Mouse (Mus musculus) MEL (cell line): Measurements from ENCODE around the gene Galntl5. TPM values are rescaled to one million over a fixed set of nuclear protein-coding genes. Genes with fewer than 3 reads are reported as not detected.
A peak's percentile ranks its signal among the peaks of the same experiment; 100 is the strongest.
"Not testable (repeated sequence)": the region's sequence is repeated elsewhere in the genome, so short reads cannot be mapped to it uniquely, and the experiment has no call there.

Experiments used
- DNase-seq: peaks from one replicate; pipeline ENCODE4 v3.0.0; 2011; ENCODE audit warnings: low read depth, low spot score
- H3K27ac ChIP-seq: 2 replicates; pipeline ENCODE4 v1.5.1; 2012; ENCODE audit warnings: low read depth, mild to moderate bottlenecking, control low read depth, low read length, moderate library complexity; ENCODE audit not compliant: control insufficient read depth
- H3K27me3 ChIP-seq, 2 experiments: fragments of 150-350 bp in 1 of 2; sonication (generic) in 1 of 2; 2 replicates each; pipeline ENCODE4 v1.6.1; 2012; ENCODE audit warnings: low read length in 2 of 2, mild to moderate bottlenecking in 2 of 2, improper control_type of control experiment in 1 of 2, moderate library complexity in 1 of 2; ENCODE audit not compliant: insufficient read depth in 2 of 2, control insufficient read depth in 1 of 2
- H3K36me3 ChIP-seq, 2 experiments: 2 replicates each; pipeline ENCODE4 v1.6.1; 2012 to 2014; ENCODE audit warnings: low read length in 2 of 2, improper control_type of control experiment in 1 of 2, inconsistent platforms in 1 of 2, mild to moderate bottlenecking in 1 of 2; ENCODE audit not compliant: insufficient read depth in 2 of 2, control insufficient read depth in 1 of 2
- H3K4me1 ChIP-seq, 2 experiments: fragments of 150-350 bp in 1 of 2; sonication (generic) in 1 of 2; 2 replicates each; pipeline ENCODE4 v1.6.1; 2012; ENCODE audit warnings: low read length in 2 of 2, improper control_type of control experiment in 1 of 2, mild to moderate bottlenecking in 1 of 2; ENCODE audit not compliant: insufficient read depth in 2 of 2, control insufficient read depth in 1 of 2
- H3K4me3 ChIP-seq, 2 experiments: fragments of 150-350 bp in 1 of 2; sonication (generic) in 1 of 2; 2 replicates each; pipeline ENCODE4 v1.5.1; 2012; ENCODE audit warnings: low read depth in 2 of 2, low read length in 2 of 2, mild to moderate bottlenecking in 2 of 2, moderate library complexity in 2 of 2, control low read depth in 1 of 2, improper control_type of control experiment in 1 of 2; ENCODE audit not compliant: control insufficient read depth in 1 of 2, insufficient read depth in 1 of 2
- H3K79me2 ChIP-seq: 2 replicates; pipeline ENCODE4 v1.6.1; 2012; ENCODE audit warnings: mild to moderate bottlenecking, low read length, moderate library complexity; ENCODE audit not compliant: control insufficient read depth, poor library complexity, insufficient read depth
- H3K9ac ChIP-seq: 2 replicates; pipeline ENCODE4 v1.6.1; 2012; ENCODE audit warnings: low read depth, mild to moderate bottlenecking, control low read depth, low read length, moderate library complexity; ENCODE audit not compliant: control insufficient read depth, poor library complexity, severe bottlenecking
- H3K9me3 ChIP-seq: fragments of 150-350 bp; sonication (generic); replicated peaks from 2 replicates; pipeline ENCODE4 v1.6.1; 2012; ENCODE audit warnings: mild to moderate bottlenecking, low read length, improper control_type of control experiment, moderate library complexity; ENCODE audit not compliant: insufficient read depth
- CTCF ChIP-seq, 3 experiments: IDR thresholded peaks in 2 of 3; conservative IDR thresholded peaks in 1 of 3; 2 replicates each; pipeline ENCODE4 v1.5.1; 2011 to 2012; ENCODE audit warnings: low read length in 3 of 3, low read depth in 2 of 3, mild to moderate bottlenecking in 2 of 3, improper control_type of control experiment in 1 of 3, inconsistent platforms in 1 of 3, mixed read lengths in 1 of 3, moderate library complexity in 1 of 3; ENCODE audit not compliant: control insufficient read depth in 1 of 3, insufficient read depth in 1 of 3, poor library complexity in 1 of 3, severe bottlenecking in 1 of 3
- E2F4 ChIP-seq: IDR thresholded peaks from 2 replicates; pipeline ENCODE4 v1.6.1; 2011; ENCODE audit warnings: low read depth, low read length, improper control_type of control experiment, borderline replicate concordance
- ELF1 ChIP-seq: IDR thresholded peaks from 2 replicates; pipeline ENCODE4 v1.6.1; 2014; ENCODE audit warnings: low read depth, mild to moderate bottlenecking, inconsistent platforms, low read length, improper control_type of control experiment, moderate library complexity
- GABPA ChIP-seq: IDR thresholded peaks from 2 replicates; pipeline ENCODE4 v1.6.1; 2012; ENCODE audit warnings: low read depth, mild to moderate bottlenecking, inconsistent platforms, low read length, improper control_type of control experiment, moderate library complexity
- KAT2A ChIP-seq: conservative IDR thresholded peaks from 2 replicates; pipeline ENCODE4 v1.6.1; 2012; ENCODE audit warnings: low read depth, low read length, improper control_type of control experiment, inconsistent platforms
- MAFK ChIP-seq: IDR thresholded peaks from 2 replicates; pipeline ENCODE4 v1.6.1; 2011; ENCODE audit warnings: low read depth, mild to moderate bottlenecking, low read length, improper control_type of control experiment, borderline replicate concordance
- MAX ChIP-seq: IDR thresholded peaks from 2 replicates; pipeline ENCODE4 v1.6.1; 2011; ENCODE audit warnings: low read length, improper control_type of control experiment
- MYB ChIP-seq: IDR thresholded peaks from 2 replicates; pipeline ENCODE4 v1.6.1; 2011; ENCODE audit warnings: mild to moderate bottlenecking, low read depth, low read length, improper control_type of control experiment
- NRF1 ChIP-seq: IDR thresholded peaks from 2 replicates; pipeline ENCODE4 v1.6.1; 2014; ENCODE audit warnings: low read depth, mild to moderate bottlenecking, inconsistent platforms, low read length, improper control_type of control experiment, moderate library complexity; ENCODE audit not compliant: poor library complexity, insufficient read depth, severe bottlenecking
- RAD21 ChIP-seq: IDR thresholded peaks from 2 replicates; pipeline ENCODE4 v1.6.1; 2011; ENCODE audit warnings: mild to moderate bottlenecking, low read depth, low read length, improper control_type of control experiment
- RCOR1 ChIP-seq: IDR thresholded peaks from 2 replicates; pipeline ENCODE4 v1.6.1; 2012; ENCODE audit warnings: low read depth, mild to moderate bottlenecking, inconsistent platforms, low read length, improper control_type of control experiment
- SMC3 ChIP-seq: IDR thresholded peaks from 2 replicates; pipeline ENCODE4 v1.6.1; 2011; ENCODE audit warnings: low read depth, low read length, improper control_type of control experiment
- USF2 ChIP-seq, 2 experiments: IDR thresholded peaks; 2 replicates each; pipeline ENCODE4 v1.6.1; 2011 to 2012; ENCODE audit warnings: improper control_type of control experiment in 2 of 2, low read length in 2 of 2, borderline replicate concordance in 1 of 2, inconsistent platforms in 1 of 2, low read depth in 1 of 2, mild to moderate bottlenecking in 1 of 2; ENCODE audit not compliant: insufficient read depth in 1 of 2
- ZC3H11A ChIP-seq: IDR thresholded peaks from 2 replicates; pipeline ENCODE4 v1.6.1; 2012; ENCODE audit warnings: low read depth, mild to moderate bottlenecking, inconsistent platforms, low read length, improper control_type of control experiment
- ZKSCAN1 ChIP-seq: IDR thresholded peaks from 2 replicates; pipeline ENCODE4 v1.6.1; 2012; ENCODE audit warnings: low read depth, mild to moderate bottlenecking, inconsistent platforms, low read length, improper control_type of control experiment, moderate library complexity
- ZNF384 ChIP-seq: IDR thresholded peaks from 2 replicates; pipeline ENCODE4 v1.6.1; 2012; ENCODE audit warnings: low read depth, mild to moderate bottlenecking, inconsistent platforms, low read length, improper control_type of control experiment
- polyA plus RNA-seq, 2 experiments: library from polyadenylated mRNA; stranded (reverse) in 1 of 2; unstranded in 1 of 2; fragments of >175 nt in 1 of 2; fragments of >200 nt in 1 of 2; gene quantifications; 2 replicates each; pipeline versions ENCODE4 v1.2.1 to v1.2.4; 2012; ENCODE audit warnings: low replicate concordance in 2 of 2, low read depth in 1 of 2; ENCODE audit not compliant: insufficient read length in 2 of 2, insufficient read depth in 1 of 2, missing spikeins in 1 of 2
- total RNA-seq: library from RNA; depleted of rRNA; stranded (reverse); fragments of 300-350 nt; gene quantifications from 2 replicates; pipeline ENCODE4 v1.2.3, GENCODE M21; 2012

Galntl5 gene
- total and polyA plus RNA-seq, 3 experiments, result not detected

DNA sequence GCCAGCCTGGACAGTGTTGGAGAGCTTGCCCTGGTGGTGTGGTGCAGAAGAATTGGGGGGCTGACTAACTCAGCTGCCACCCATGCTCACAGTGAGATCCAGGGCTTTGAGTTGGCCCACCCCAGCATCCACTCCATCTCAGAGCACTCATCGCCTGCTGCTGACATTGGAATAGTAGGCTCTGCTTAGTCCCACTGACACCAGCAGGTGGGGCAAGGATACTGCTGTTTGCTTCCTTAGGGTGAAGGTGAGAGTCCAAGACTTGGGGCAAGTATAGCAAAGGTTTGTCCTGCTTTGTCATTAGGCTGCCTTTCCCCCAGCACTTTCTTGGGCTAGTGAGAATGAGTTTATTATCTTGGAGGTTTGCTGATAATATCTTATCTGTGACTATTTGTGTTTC, 7.5 kb downstream of the Galntl5 start:
- no peaks in the 10 kb centered on the region for H3K9me3 ChIP-seq
- peak; percentile 35 for DNase-seq
- H3K36me3 ChIP-seq, result no peaks in the 10 kb centered on the region
- H3K9ac ChIP-seq, result no peak overlapping the region
- no peaks in the 10 kb centered on the region for H3K79me2 ChIP-seq
- H3K4me3 ChIP-seq, result no peak overlapping the region
- H3K27ac ChIP-seq, result no peak overlapping the region
- no peaks in the 10 kb centered on the region for H3K4me1 ChIP-seq
- TF ChIP-seq USF2 (IDR thresholded peaks at IDR 0.05; ENCODE audit: borderline replicate concordance in 1 of 2, insufficient read depth in 1 of 2, low read depth in 1 of 2, low read length in 2 of 2) (no peak), ZKSCAN1 (no peak), RCOR1 (no peak), MAFK (no peak), NRF1 (no peak), ZC3H11A (peak; percentile 47; the same call in 1 of the 2 replicates), RAD21 (peak; percentile 70), SMC3 (peak; percentile 69), GABPA (no peak), CTCF (IDR thresholded peaks at IDR 0.05 in 2 of 3, conservative IDR thresholded peaks at IDR 0.05 in 1 of 3; ENCODE audit: control insufficient read depth in 1 of 3, insufficient read depth in 1 of 3, low read depth in 2 of 3, low read length in 3 of 3, poor library complexity in 1 of 3, severe bottlenecking in 1 of 3) (peak; percentile 31 to 60 (median 56); a peak in 5 of 6 replicates), ZNF384 (no peak)
- H3K27me3 ChIP-seq, result peaks cover 3 to 6% of the 10 kb centered on the region in 2 experiments; a peak in 3 of 4 replicates

DNA sequence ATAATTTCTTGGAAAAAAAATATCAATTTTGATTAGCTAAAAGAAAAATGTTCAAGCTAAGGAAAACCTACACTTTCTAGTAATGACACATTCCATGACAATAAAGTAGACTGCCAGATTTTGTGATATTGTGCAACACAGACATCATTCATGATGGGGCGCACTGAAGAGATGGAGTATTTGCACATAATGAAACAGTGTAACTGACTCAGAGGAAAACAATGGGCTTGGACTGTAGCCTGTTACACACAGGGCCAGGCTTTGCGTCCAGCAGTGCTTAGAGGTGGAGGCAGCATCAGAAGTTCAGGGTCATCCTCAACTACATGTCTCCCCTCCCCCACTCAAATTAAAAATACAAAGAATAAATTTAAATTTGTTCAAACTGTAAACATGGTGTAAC, 9.3 kb downstream of the Galntl5 start:
- H3K4me1 ChIP-seq, result no peaks in the 10 kb centered on the region
- no peak for DNase-seq
- H3K9ac ChIP-seq, result no peak overlapping the region
- TF ChIP-seq MAX (no peak), E2F4 (no peak), KAT2A (no peak), ELF1 (no peak)
- TF ChIP-seq, all 39 proteins: peak for 0
- Histone ChIP-seq H3K9me3 (no peaks in the 10 kb centered on the region), H3K27me3 (peaks cover 2 to 9% of the 10 kb centered on the region in 2 experiments; a peak in 3 of 4 replicates), H3K36me3 (no peaks in the 10 kb centered on the region), H3K27ac (no peak overlapping the region), H3K4me3 (no peak overlapping the region), H3K79me2 (no peaks in the 10 kb centered on the region)

DNA sequence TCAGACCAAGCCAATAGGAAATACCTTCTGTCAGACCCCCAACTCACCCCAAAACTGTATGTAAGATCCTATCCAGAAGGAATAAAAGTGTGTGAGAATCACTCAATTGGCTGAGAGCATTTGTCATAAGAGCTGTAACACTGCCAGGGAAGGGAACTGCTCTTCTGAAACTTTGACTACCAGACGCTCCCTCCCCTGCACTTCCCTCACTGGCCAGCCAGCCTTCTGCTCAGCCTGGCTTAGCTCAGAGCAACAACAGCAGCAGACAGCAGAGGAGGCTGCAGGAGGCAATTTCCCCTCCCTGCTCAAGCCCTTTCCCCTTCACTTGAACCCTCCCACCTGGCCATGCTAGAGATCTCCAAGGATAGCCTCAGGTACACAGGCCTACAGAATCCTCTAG, 30.6 kb downstream of the Galntl5 start:
- no peak overlapping the region for H3K27ac ChIP-seq
- no peaks in the 10 kb centered on the region for H3K36me3 ChIP-seq
- no peak for DNase-seq
- TF ChIP-seq MAFK (no peak), MYB (no peak), KAT2A (no peak)
- no peaks in the 10 kb centered on the region for H3K9me3 ChIP-seq
- no peaks in the 10 kb centered on the region for H3K4me1 ChIP-seq
- H3K9ac ChIP-seq, result no peak overlapping the region
- peaks cover 2 to 11% of the 10 kb centered on the region in 2 experiments; a peak in 3 of 4 replicates for H3K27me3 ChIP-seq
- H3K4me3 ChIP-seq, result no peak overlapping the region
- no peaks in the 10 kb centered on the region for H3K79me2 ChIP-seq

DNA sequence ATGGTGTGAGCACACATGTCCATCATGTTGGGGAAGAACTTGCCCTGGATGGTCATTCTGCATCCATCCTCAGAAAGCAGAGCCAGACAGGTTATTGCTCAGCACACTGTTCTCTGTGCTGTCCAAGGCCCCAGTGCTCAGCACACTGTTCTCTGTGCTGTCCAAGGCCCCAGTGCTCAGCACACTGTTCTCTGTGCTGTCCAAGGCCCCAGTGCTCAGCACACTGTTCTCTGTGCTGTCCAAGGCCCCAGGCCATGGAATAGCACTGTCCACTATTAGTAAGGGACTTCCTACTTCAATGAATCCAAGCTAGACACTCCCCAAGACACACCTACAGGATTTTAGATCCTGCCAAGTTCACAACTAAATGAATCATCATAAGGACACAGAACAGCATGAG, 32.0 kb downstream of the Galntl5 start:
- not testable (repeated sequence) for H3K36me3 ChIP-seq, H3K27ac ChIP-seq, DNase-seq, H3K4me3 ChIP-seq, H3K9ac ChIP-seq, H3K4me1 ChIP-seq, H3K79me2 ChIP-seq, H3K9me3 ChIP-seq
- peaks cover 1 to 19% of the 10 kb centered on the region in 2 experiments for H3K27me3 ChIP-seq
